In the genomic region with DNA sequence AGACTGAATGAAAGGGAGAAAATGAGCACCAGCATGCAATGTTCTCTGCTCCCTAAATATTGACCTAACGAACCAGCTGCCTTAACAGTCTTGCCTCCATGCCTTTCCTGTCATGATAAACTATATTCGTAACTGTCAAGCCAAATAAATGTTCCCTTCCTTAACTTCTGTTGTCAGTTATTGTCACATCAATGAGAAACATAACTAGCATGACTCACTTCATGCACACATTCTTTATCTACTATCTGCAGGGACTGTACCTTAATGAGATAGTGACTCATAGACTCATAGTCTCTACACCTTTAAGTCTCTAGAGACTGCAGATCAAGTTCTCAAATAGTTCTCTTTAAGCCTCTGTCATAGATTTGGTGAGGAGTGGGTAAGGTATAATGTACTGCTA, we compare ENCODE assay signal across 26 mouse cellular contexts.
DNase-seq lines count a peak whose midpoint lies in the region; ATAC-seq and TF ChIP-seq lines count a peak whose summit lies in the region.
"Had no signal": no experiment of that assay in that cellular context is flagged by ENCODE, and none has a peak within 500 bp of the region (broad histone marks: within the 10 kb centered on the region; RNA-seq: fewer than 3 reads in every experiment).

No protein-coding gene starts in this region.

- no peaks in the 10 kb centered on the region for H3K27me3 ChIP-seq in G1E (ENCODE audit: insufficient read depth, low read length)
- H3K27me3 ChIP-seq: CH12.LX; embryonic facial prominence, embryonic 13.5 days; embryonic facial prominence, embryonic 15.5 days; Patski had no signal

- no peak for DNase-seq in G1E (ENCODE audit: low spot score)
- peak; percentile 6 for DNase-seq in induced T-regulatory cell, adult 2 months (ENCODE audit: low read depth)
- DNase-seq in cerebellum, postnatal 36 days: no peak
- no peak for DNase-seq in natural killer cell, adult 2 months (ENCODE audit: low spot score in 2 of 2)
- DNase-seq: adrenal gland, adult 8-10 months; adrenal gland, postnatal 14 days; adrenal gland, postnatal 36 days; B cell, adult 2 months; cerebellum, adult 11-12 months; cerebellum, adult 2 months; cerebellum, adult 9-10 months; cerebellum, postnatal 10 days; cerebellum, postnatal 25 days; embryo, embryonic 11 days had no signal

- H3K4me1 ChIP-seq in G1E (ENCODE audit: insufficient read depth, low read depth, low read length): no peaks in the 10 kb centered on the region
- H3K4me1 ChIP-seq: embryonic facial prominence, embryonic 13.5 days; embryonic facial prominence, embryonic 15.5 days; forebrain, embryonic 10.5 days; forebrain, embryonic 12.5 days had no signal

- ATAC-seq in G1E (ENCODE audit: extremely low read depth, insufficient number of reproducible peaks, low FRiP score, poor library complexity, severe bottlenecking): peak; percentile 22
- no peak for ATAC-seq in megakaryocyte, adult 5-6 weeks (ENCODE audit: poor library complexity, severe bottlenecking)
- ATAC-seq: activated CD4-positive, CD25-positive, alpha-beta regulatory T cell, adult 4 months; CD4-positive, CD25-positive, alpha-beta regulatory T cell, adult 4 months; forebrain, embryonic 14.5 days; forebrain, embryonic 16.5 days; Patski had no signal

- no peaks in the 10 kb centered on the region for H3K36me3 ChIP-seq in G1E (replicated peaks)
- H3K36me3 ChIP-seq: embryonic facial prominence, embryonic 13.5 days; embryonic facial prominence, embryonic 15.5 days; forebrain, embryonic 10.5 days; forebrain, embryonic 12.5 days had no signal

- no peaks in the 10 kb centered on the region for H3K9me3 ChIP-seq in G1E (replicated peaks)
- H3K9me3 ChIP-seq: embryonic facial prominence, embryonic 13.5 days; embryonic facial prominence, embryonic 15.5 days; forebrain, embryonic 10.5 days; forebrain, embryonic 12.5 days had no signal

- no peak overlapping the region for H3K4me3 ChIP-seq in G1E (ENCODE audit: low read depth, low read length)
- H3K4me3 ChIP-seq: embryonic facial prominence, embryonic 13.5 days; embryonic facial prominence, embryonic 15.5 days; erythroblast, embryonic 14.5 days; forebrain, embryonic 10.5 days; forebrain, embryonic 12.5 days had no signal

- TF ChIP-seq CTCF in G1E (IDR thresholded peaks at IDR 0.05; ENCODE audit: low read depth, low read length): no peak
